Mouse (Mus musculus) liver, adult 2 months (tissue): Measurements from ENCODE around the gene Pnpla2. TPM values are rescaled to one million over a fixed set of nuclear protein-coding genes. Genes with fewer than 3 reads are reported as not detected.
A peak's percentile ranks its signal among the peaks of the same experiment; 100 is the strongest.

Source experiments
- DNase-seq: peaks from one replicate; pipeline ENCODE4 v3.0.0-alpha.2; 2011; ENCODE audit warnings: low read depth, low spot score; ENCODE audit errors: extremely low read depth
- H3K27ac ChIP-seq: fragments of 200-500 bp; replicated peaks from 2 replicates; pipeline ENCODE4 v1.5.1; 2012; ENCODE audit warnings: low read depth, mild to moderate bottlenecking, control low read depth, inconsistent platforms, low read length; ENCODE audit not compliant: insufficient read depth
- H3K27me3 ChIP-seq: fragments of 200-500 bp; 2 replicates; pipeline ENCODE4 v1.6.1; 2012; ENCODE audit warnings: mild to moderate bottlenecking, moderate library complexity, low read length, inconsistent platforms; ENCODE audit not compliant: control insufficient read depth, insufficient read depth
- H3K36me3 ChIP-seq: fragments of 200-500 bp; 2 replicates; pipeline ENCODE4 v1.6.1; 2012; ENCODE audit warnings: low read length, inconsistent platforms; ENCODE audit not compliant: control insufficient read depth, insufficient read depth
- H3K4me1 ChIP-seq: fragments of 200-500 bp; 2 replicates; pipeline ENCODE4 v1.6.1; 2011; ENCODE audit warnings: low read length; ENCODE audit not compliant: control insufficient read depth, insufficient read depth
- H3K4me3 ChIP-seq: fragments of 200-500 bp; 2 replicates; pipeline ENCODE4 v1.5.1; 2011; ENCODE audit warnings: low read depth, mild to moderate bottlenecking, control low read depth, low read length, moderate library complexity; ENCODE audit not compliant: insufficient read depth
- H3K79me2 ChIP-seq: fragments of 200-500 bp; 2 replicates; pipeline ENCODE4 v1.6.1; 2012; ENCODE audit warnings: inconsistent platforms, mild to moderate bottlenecking, low read length, moderate library complexity; ENCODE audit not compliant: control insufficient read depth, insufficient read depth
- H3K9ac ChIP-seq: fragments of 200-500 bp; 2 replicates; pipeline ENCODE4 v1.6.1; 2012; ENCODE audit warnings: low read depth, mild to moderate bottlenecking, control low read depth, inconsistent platforms, low read length
- CTCF ChIP-seq: fragments of 200-500 bp; IDR thresholded peaks from 2 replicates; pipeline ENCODE4 v1.5.1; 2011; ENCODE audit warnings: low read depth, low read length, control low read depth
- POLR2A ChIP-seq: fragments of 200-500 bp; IDR thresholded peaks from 2 replicates; pipeline ENCODE4 v1.6.1; 2011; ENCODE audit warnings: low read length, control low read depth; ENCODE audit not compliant: insufficient read depth; ENCODE audit errors: extremely low read depth
- WGBS: fragments of 180-500 bp; shearing (Covaris S2); methylation state at CpG from one replicate; pipeline ENCODE4 v1.1.7; 2018; 5-methylcytosine and 5-hydroxymethylcytosine counted together
- polyA plus RNA-seq: library from polyadenylated mRNA; depleted of rRNA; stranded (reverse); fragments of >200 nt; gene quantifications from 2 replicates; pipeline ENCODE4 v1.2.3, GENCODE M21; 2012
- total RNA-seq: library from RNA; depleted of rRNA; stranded (reverse); fragments of >200 nt; gene quantifications from 2 replicates; pipeline ENCODE4 v1.2.3, GENCODE M21; 2014

Gene Pnpla2
- total and polyA plus RNA-seq, 2 experiments, result 22.6 to 84.8 TPM

GRCm38 (mm10) chr7:141413331-141413730 lies 41.7 kb upstream of the Pnpla2 start:
- H3K27me3 ChIP-seq, result no peaks in the 10 kb centered on the region
- H3K9ac ChIP-seq, result peak overlapping the region; percentile 89
- H3K36me3 ChIP-seq, result no peaks in the 10 kb centered on the region
- peaks cover 5% of the 10 kb centered on the region; the same call in 1 of the 2 replicates for H3K79me2 ChIP-seq
- peak overlapping the region; percentile 90 for H3K27ac ChIP-seq
- H3K4me3 ChIP-seq, result peak overlapping the region; percentile 86
- no peak for DNase-seq
- H3K4me1 ChIP-seq, result peaks cover 15% of the 10 kb centered on the region
- TF ChIP-seq CTCF (no peak), POLR2A (no peak)
- 2% methylated on average over 16 of the region's 16 CpGs for WGBS

- Histone ChIP-seq H3K79me2 (peaks cover 5% of the 10 kb centered on the region; the same call in 1 of the 2 replicates), H3K4me1 (peaks cover 17% of the 10 kb centered on the region), H3K9ac (peak within 1 kb of the TSS; percentile 89), H3K4me3 (peak within 1 kb of the TSS; percentile 86), H3K36me3 (no peaks in the 10 kb centered on the region), H3K27ac (peak within 1 kb of the TSS; percentile 90), H3K27me3 (no peaks in the 10 kb centered on the region)
- under 1% methylated on average over 56 of the region's 56 CpGs for WGBS
- peak; percentile 37 for TF ChIP-seq CTCF
- TF ChIP-seq POLR2A, result peak; percentile 93
- peak; percentile 98 for DNase-seq
Observed at GRCm38 (mm10) chr7:141413809-141414584, 41.0 kb upstream of the Pnpla2 start, which contains the start of gene Gatd1. Gene Gatd1, minus strand, starts transcription at chr7:141414136.

GRCm38 (mm10) chr7:141416144-141416841 lies 38.7 kb upstream of the Pnpla2 start:
- no peaks in the 10 kb centered on the region for H3K36me3 ChIP-seq
- TF ChIP-seq POLR2A (no peak), CTCF (no peak)
- H3K4me3 ChIP-seq, result no peak overlapping the region
- no peak for DNase-seq
- H3K27me3 ChIP-seq, result no peaks in the 10 kb centered on the region
- H3K9ac ChIP-seq, result no peak overlapping the region
- WGBS, result 88% methylated on average over 6 of the region's 6 CpGs
- no peak overlapping the region for H3K27ac ChIP-seq
- H3K4me1 ChIP-seq, result peaks cover 10% of the 10 kb centered on the region
- peaks cover 5% of the 10 kb centered on the region; the same call in 1 of the 2 replicates for H3K79me2 ChIP-seq

GRCm38 (mm10) chr7:141417731-141418681 lies 37.0 kb upstream of the Pnpla2 start:
- Histone ChIP-seq H3K36me3 (no peaks in the 10 kb centered on the region), H3K27me3 (no peaks in the 10 kb centered on the region), H3K27ac (no peak overlapping the region), H3K4me1 (peaks cover 10% of the 10 kb centered on the region), H3K9ac (no peak overlapping the region), H3K4me3 (no peak overlapping the region), H3K79me2 (peaks cover 5% of the 10 kb centered on the region; the same call in 1 of the 2 replicates)
- no peak for DNase-seq
- 85% methylated on average over 8 of the region's 8 CpGs for whole genome bisulfite sequencing
- TF ChIP-seq CTCF, result peak; percentile 34; the same call in 1 of the 2 replicates
- TF ChIP-seq POLR2A, result no peak

- H3K36me3 ChIP-seq, result no peaks in the 10 kb centered on the region
- H3K27ac ChIP-seq, result no peak overlapping the region
- H3K4me1 ChIP-seq, result peaks cover 17% of the 10 kb centered on the region
- H3K79me2 ChIP-seq, result no peaks in the 10 kb centered on the region
- H3K4me3 ChIP-seq, result no peak overlapping the region
- no peaks in the 10 kb centered on the region for H3K27me3 ChIP-seq
- DNase-seq, result no peak
- no peak for TF ChIP-seq POLR2A
- no peak for TF ChIP-seq CTCF
- WGBS, result 67% methylated on average over 7 of the region's 7 CpGs
- no peak overlapping the region for H3K9ac ChIP-seq
Observed at GRCm38 (mm10) chr7:141418970-141419369, 36.0 kb upstream of the Pnpla2 start.
